In genomic region chr9:13536419-13537261, GRCm38 (mm10) we compare ENCODE assay signal across 8 mouse cellular contexts.
A peak's percentile ranks its signal among the peaks of the same experiment; 100 is the strongest.
DNase-seq lines count a peak whose midpoint lies in the region; ATAC-seq lines count a peak whose summit lies in the region.

No protein-coding gene starts in this region.

- peak overlapping the region; percentile 48; the same call in 1 of the 2 replicates for H3K27ac ChIP-seq in liver, embryonic 13.5 days
- H3K27ac ChIP-seq in forebrain, embryonic 13.5 days = no peak overlapping the region

- H3K4me3 ChIP-seq in liver, embryonic 13.5 days (replicated peaks) = no peak overlapping the region
- H3K4me3 ChIP-seq in forebrain, embryonic 13.5 days = no peak overlapping the region

- H3K9ac ChIP-seq in liver, embryonic 13.5 days = no peak overlapping the region
- no peak overlapping the region for H3K9ac ChIP-seq in forebrain, embryonic 13.5 days

- H3K9me3 ChIP-seq in liver, embryonic 13.5 days (replicated peaks) = 0 out of 2 replicates have a peak, but pooled peaks cover 3% of the 10 kb centered on the region
- H3K9me3 ChIP-seq in forebrain, embryonic 13.5 days (replicated peaks) = no peaks in the 10 kb centered on the region; the same call in 1 of the 2 replicates

- peak; percentile 73 for DNase-seq in c-Kit-positive CD71-negative TER-119-negative erythroid progenitor cells, embryonic 14.5 days (ENCODE audit: low read depth)
- DNase-seq in heart, postnatal 10 days = peak; percentile 59 to 60
- DNase-seq in liver, embryonic 13.5 days = peak; percentile 26
- peak; percentile 21 to 71 for DNase-seq in spleen, postnatal 10 days (ENCODE audit: low spot score in 2 of 2)
- DNase-seq in left cerebral cortex, adult 9 months (ENCODE audit: low spot score in 2 of 2) = no peak
- no peak for DNase-seq in layer of hippocampus, postnatal 36 days

- ATAC-seq in CD4-positive, CD25-positive, alpha-beta regulatory T cell, adult 4 months = peak; percentile 97
- peak; percentile 64; the same call in 1 of the 2 replicates for ATAC-seq in liver, embryonic 13.5 days (ENCODE audit: low read depth)
- ATAC-seq in forebrain, embryonic 13.5 days = no peak

- H3K27me3 ChIP-seq in liver, embryonic 13.5 days = no peaks in the 10 kb centered on the region
- H3K27me3 ChIP-seq in forebrain, embryonic 13.5 days = no peaks in the 10 kb centered on the region

- intact Hi-C loops in heart, postnatal 10 days (cut with DNase I) = no loop called here

- peak overlapping the region; percentile 36 for H3K4me2 ChIP-seq in liver, embryonic 13.5 days
- H3K4me2 ChIP-seq in forebrain, embryonic 13.5 days = no peak overlapping the region

- H3K4me1 ChIP-seq in liver, embryonic 13.5 days (replicated peaks) = peaks cover 17% of the 10 kb centered on the region
- peaks cover 37% of the 10 kb centered on the region for H3K4me1 ChIP-seq in forebrain, embryonic 13.5 days

- WGBS in liver, embryonic 13.5 days (ENCODE audit: insufficient replicate concordance) = 14% methylated on average over 12 of the region's 12 CpGs
- 76% methylated on average over 12 of the region's 12 CpGs for WGBS in forebrain, embryonic 13.5 days

- no peaks in the 10 kb centered on the region for H3K36me3 ChIP-seq in liver, embryonic 13.5 days
- H3K36me3 ChIP-seq in forebrain, embryonic 13.5 days (ENCODE audit: poor library complexity, severe bottlenecking) = no peaks in the 10 kb centered on the region

Comparison
In these comparisons a context has a peak if more than half of its experiments do, and no peak if none do; other contexts are left out.
1. DNase-seq: peak in c-Kit-positive CD71-negative TER-119-negative erythroid progenitor cells, embryonic 14.5 days (single experiment), heart, postnatal 10 days (2 of 2), liver, embryonic 13.5 days (single experiment) and spleen, postnatal 10 days (2 of 2); none in left cerebral cortex, adult 9 months (0 of 2) and layer of hippocampus, postnatal 36 days (0 of 2).